In genomic region chr3:142417996-142418395, GRCm38 (mm10) we compare ENCODE assay signal across 14 mouse cellular contexts. TPM values are rescaled to one million over a fixed set of nuclear protein-coding genes. Genes with fewer than 3 reads are reported as not detected.
DNase-seq lines count a peak whose midpoint lies in the region.
"Had no signal": no experiment of that assay in that cellular context is flagged by ENCODE, and none has a peak within 500 bp of the region (broad histone marks: within the 10 kb centered on the region; RNA-seq: fewer than 3 reads in every experiment).

No protein-coding gene starts in this region.

- DNase-seq in adrenal gland, postnatal 10 days, result peak; percentile 13
- no peak for DNase-seq in adrenal gland, postnatal 36 days
- peak; percentile 23 to 27 for DNase-seq in cerebellum, postnatal 10 days
- DNase-seq in cerebellum, postnatal 14 days, result no peak
- peak; percentile 81 for DNase-seq in adipocyte (ENCODE audit: low spot score)
- DNase-seq: adrenal gland, adult 8-10 months; B cell, adult 2 months; cerebellum, adult 11 months; cerebellum, adult 18-20 months; cerebellum, adult 8-10 months; cerebellum, adult 9-11 months; cerebellum, postnatal 36 days; embryo, embryonic 11 days; forebrain, postnatal 0 days had no signal

RNA-seq across cellular contexts. Expression of gene Pdlim5, which starts 22.5 kb away (rescaled TPM):
- total RNA-seq in adrenal gland, postnatal 10 days (2021), result 10 to 100 TPM; 55.8 to 79.6 TPM
- total RNA-seq in adrenal gland, postnatal 36 days (2021), result 10 to 100 TPM; 58.1 to 75.7 TPM

Comparison
In these comparisons a context has a peak if more than half of its experiments do, and no peak if none do; other contexts are left out.
1. DNase-seq: peak in adrenal gland, postnatal 10 days (single experiment), cerebellum, postnatal 10 days (2 of 2) and adipocyte (single experiment); none in adrenal gland, postnatal 36 days (0 of 2) and cerebellum, postnatal 14 days (0 of 2).